Mouse (Mus musculus) limb, embryonic 11.5 days (tissue): ENCODE results near the gene Tspan32. TPM values are rescaled to one million over a fixed set of nuclear protein-coding genes. Genes with fewer than 3 reads are reported as not detected.

ENCODE experiments used
- ATAC-seq: fragments of 200-750 bp; cut with Nextera tagmentation; 2 replicates; pipeline ENCODE4 v1.8.0; 2017; ENCODE audit warnings: low read depth; ENCODE audit not compliant: insufficient number of reproducible peaks, low FRiP score, low TSS enrichment
- DNase-seq: peaks from one replicate; pipeline ENCODE4 v3.0.0-alpha.2; 2015; ENCODE audit warnings: low spot score
- H3K27ac ChIP-seq: fragments of 300-500 bp; sonication (generic); replicated peaks from 2 replicates; pipeline ENCODE4 v1.5.1; 2014; ENCODE audit warnings: low read depth, mild to moderate bottlenecking, low read length
- H3K27me3 ChIP-seq: fragments of 300-500 bp; sonication (generic); 2 replicates; pipeline ENCODE4 v1.6.1; 2014; ENCODE audit warnings: mild to moderate bottlenecking, low read length, mixed read lengths; ENCODE audit not compliant: control insufficient read depth, insufficient read depth
- H3K36me3 ChIP-seq: fragments of 300-500 bp; sonication (generic); 2 replicates; pipeline ENCODE4 v1.6.1; 2014; ENCODE audit warnings: mild to moderate bottlenecking, low read length, moderate library complexity, mixed read lengths; ENCODE audit not compliant: control insufficient read depth, insufficient read depth
- H3K4me1 ChIP-seq: fragments of 300-500 bp; sonication (generic); 2 replicates; pipeline ENCODE4 v1.6.1; 2014; ENCODE audit warnings: low read length, mixed read lengths; ENCODE audit not compliant: control insufficient read depth, insufficient read depth
- H3K4me2 ChIP-seq: fragments of 300-500 bp; sonication (generic); 2 replicates; pipeline ENCODE4 v1.6.1; 2014; ENCODE audit warnings: low read depth, mild to moderate bottlenecking, moderate library complexity; ENCODE audit not compliant: severe bottlenecking
- H3K4me3 ChIP-seq: fragments of 300-500 bp; sonication (generic); 2 replicates; pipeline ENCODE4 v1.5.1; 2014; ENCODE audit warnings: low read depth, low read length
- H3K9ac ChIP-seq: fragments of 300-500 bp; sonication (generic); 2 replicates; pipeline ENCODE4 v1.6.1; 2014; ENCODE audit warnings: mild to moderate bottlenecking, low read length
- H3K9me3 ChIP-seq: fragments of 300-500 bp; sonication (generic); 2 replicates; pipeline ENCODE4 v1.6.1; 2016; ENCODE audit warnings: low read length; ENCODE audit not compliant: control insufficient read depth
- WGBS: fragments of 180-500 bp; shearing (Covaris S2); extraction: QIAGEN DNeasy Blood & Tissue Kit; methylation state at CpG from one replicate; pipeline ENCODE4 v1.1.7; 2014; 5-methylcytosine and 5-hydroxymethylcytosine counted together
- polyA plus RNA-seq: library from polyadenylated mRNA; unstranded; fragments of >200 nt; fragmentation: Nextera tagmentation; extraction: Ambion mirVana; gene quantifications from 2 replicates; pipeline ENCODE4 v1.2.1, GENCODE M21; 2014

The Tspan32 gene
- polyA plus RNA-seq, 1 experiment from 2014 or later = 4.8 TPM

- Histone ChIP-seq H3K9ac (no peak overlapping the region), H3K9me3 (no peaks in the 10 kb centered on the region), H3K36me3 (no peaks in the 10 kb centered on the region), H3K27me3 (no peaks in the 10 kb centered on the region), H3K27ac (no peak overlapping the region), H3K4me2 (no peak overlapping the region), H3K4me3 (no peak overlapping the region), H3K4me1 (no peaks in the 10 kb centered on the region)
- ATAC-seq = no peak
- DNase-seq = no peak
- 91% methylated on average over 2 of the region's 2 CpGs for WGBS
Observed at GRCm38 (mm10) chr7:143044049-143044825, 39.4 kb downstream of the Tspan32 start.

- no peak overlapping the region for H3K4me3 ChIP-seq
- H3K27ac ChIP-seq = no peak overlapping the region
- no peak overlapping the region for H3K9ac ChIP-seq
- H3K4me2 ChIP-seq = no peak overlapping the region
- ATAC-seq (no peak), DNase-seq (no peak)
- no peaks in the 10 kb centered on the region for H3K9me3 ChIP-seq
- H3K27me3 ChIP-seq = no peaks in the 10 kb centered on the region
- no peaks in the 10 kb centered on the region for H3K36me3 ChIP-seq
- no peaks in the 10 kb centered on the region for H3K4me1 ChIP-seq
Observed at GRCm38 (mm10) chr7:143044826-143045206, 40.0 kb downstream of the Tspan32 start.

GRCm38 (mm10) chr7:143046358-143046757 lies 41.5 kb downstream of the Tspan32 start:
- no peak overlapping the region for H3K4me2 ChIP-seq
- no peaks in the 10 kb centered on the region for H3K36me3 ChIP-seq
- WGBS = 84% methylated on average over 7 of the region's 7 CpGs

GRCm38 (mm10) chr7:143049331-143049730 lies 44.5 kb downstream of the Tspan32 start:
- no peak for ATAC-seq
- Histone ChIP-seq H3K27me3 (no peaks in the 10 kb centered on the region), H3K4me1 (peaks cover 7% of the 10 kb centered on the region), H3K4me3 (no peak overlapping the region), H3K9me3 (no peaks in the 10 kb centered on the region), H3K36me3 (no peaks in the 10 kb centered on the region), H3K4me2 (no peak overlapping the region), H3K9ac (no peak overlapping the region), H3K27ac (no peak overlapping the region)
- 81% methylated on average over 3 of the region's 3 CpGs for WGBS
- DNase-seq = no peak

More at GRCm38 (mm10) chr7:143046358-143046757, 41.5 kb downstream of the Tspan32 start:
- DNase-seq = no peak
- Histone ChIP-seq H3K9me3 (no peaks in the 10 kb centered on the region), H3K4me1 (no peaks in the 10 kb centered on the region), H3K27me3 (no peaks in the 10 kb centered on the region), H3K9ac (no peak overlapping the region), H3K27ac (no peak overlapping the region), H3K4me3 (no peak overlapping the region)
- no peak for ATAC-seq

- Histone ChIP-seq H3K4me3 (no peak overlapping the region), H3K4me2 (no peak overlapping the region), H3K27me3 (no peaks in the 10 kb centered on the region), H3K9ac (no peak overlapping the region), H3K27ac (no peak overlapping the region), H3K9me3 (no peaks in the 10 kb centered on the region), H3K36me3 (no peaks in the 10 kb centered on the region), H3K4me1 (peaks cover 15% of the 10 kb centered on the region)
- DNase-seq (no peak), ATAC-seq (no peak)
- 91% methylated on average over 3 of the region's 3 CpGs for WGBS
Observed at GRCm38 (mm10) chr7:143049841-143050816, 45.3 kb downstream of the Tspan32 start.

GRCm38 (mm10) chr7:143051316-143051715 lies 46.5 kb downstream of the Tspan32 start:
- 59% methylated on average over 2 of the region's 2 CpGs for WGBS
- H3K27ac ChIP-seq = no peak overlapping the region
- no peak overlapping the region for H3K9ac ChIP-seq
- DNase-seq = no peak
- no peak overlapping the region for H3K4me2 ChIP-seq
- H3K4me1 ChIP-seq = peaks cover 22% of the 10 kb centered on the region
- ATAC-seq = no peak
- no peaks in the 10 kb centered on the region for H3K27me3 ChIP-seq
- no peaks in the 10 kb centered on the region for H3K9me3 ChIP-seq
- H3K4me3 ChIP-seq = no peak overlapping the region
- no peaks in the 10 kb centered on the region for H3K36me3 ChIP-seq

- Histone ChIP-seq H3K4me2 (peak within 1 kb of the TSS; percentile 89), H3K27ac (peak within 1 kb of the TSS; percentile 75), H3K27me3 (no peaks in the 10 kb centered on the region), H3K4me1 (peaks cover 22% of the 10 kb centered on the region), H3K36me3 (no peaks in the 10 kb centered on the region), H3K4me3 (peak within 1 kb of the TSS; percentile 98), H3K9ac (peak within 1 kb of the TSS; percentile 91), H3K9me3 (no peaks in the 10 kb centered on the region)
- peak; percentile 90 for ATAC-seq
- under 1% methylated on average over 31 of the region's 37 CpGs for WGBS
- DNase-seq = peak; percentile 88
Observed at GRCm38 (mm10) chr7:143052626-143053007, 47.8 kb downstream of the Tspan32 start, which contains the start of gene Cd81. Gene Cd81, plus strand, starts transcription at chr7:143052739.
